Mouse (Mus musculus) brown adipose tissue, adult 24 weeks (tissue): ENCODE measurements around the gene Gm9732. TPM values are rescaled to one million over a fixed set of nuclear protein-coding genes. Genes with fewer than 3 reads are reported as not detected.
"Not testable (repeated sequence)": the region's sequence is repeated elsewhere in the genome, so short reads cannot be mapped to it uniquely, and the experiment has no call there.

Experiments
- H3K27ac ChIP-seq: fragments of 200-500 bp; replicated peaks from 2 replicates; pipeline ENCODE4 v1.5.1; 2012; ENCODE audit warnings: low read depth, mild to moderate bottlenecking, low read length
- H3K4me1 ChIP-seq: fragments of 200-500 bp; 2 replicates; pipeline ENCODE4 v1.6.1; 2012; ENCODE audit warnings: low read length, mixed read lengths; ENCODE audit not compliant: control insufficient read depth, insufficient read depth, insufficient read length
- H3K4me3 ChIP-seq: fragments of 200-500 bp; 2 replicates; pipeline ENCODE4 v1.5.1; 2012; ENCODE audit warnings: low read depth, mild to moderate bottlenecking, low read length, moderate library complexity; ENCODE audit not compliant: insufficient read depth
- polyA plus RNA-seq: library from polyadenylated mRNA; stranded (reverse); fragments of >200 nt; gene quantifications from 2 replicates; pipeline ENCODE4 v1.2.4, GENCODE M21; 2012; ENCODE audit not compliant: missing spikeins, insufficient read depth, insufficient read length

Gm9732 gene
- not detected in 2 replicates for polyA plus RNA-seq

GRCm38 (mm10) chr14:43274986-43275511 lies at the start of gene Gm9732:
Gene Gm9732, plus strand, starts transcription at chr14:43275036.
- H3K4me3 ChIP-seq, H3K27ac ChIP-seq: not testable (repeated sequence)

GRCm38 (mm10) chr14:43235204-43235603 lies 39.6 kb upstream of the Gm9732 start, which contains the start of gene Gm8122:
Gene Gm8122, minus strand, starts transcription at chr14:43235304.
- not testable (repeated sequence) for H3K4me3 ChIP-seq, H3K4me1 ChIP-seq, H3K27ac ChIP-seq

More at GRCm38 (mm10) chr14:43274986-43275511, at the start of gene Gm9732:
- H3K4me1 ChIP-seq = not testable (repeated sequence)

GRCm38 (mm10) chr14:43237769-43238168 lies 37.1 kb upstream of the Gm9732 start:
- H3K4me3 ChIP-seq = not testable (repeated sequence)

GRCm38 (mm10) chr14:43249611-43250170 lies 25.1 kb upstream of the Gm9732 start:
- not testable (repeated sequence) for H3K27ac ChIP-seq, H3K4me1 ChIP-seq, H3K4me3 ChIP-seq

More at GRCm38 (mm10) chr14:43237769-43238168, 37.1 kb upstream of the Gm9732 start:
- H3K27ac ChIP-seq, H3K4me1 ChIP-seq: not testable (repeated sequence)

- H3K27ac ChIP-seq, H3K4me3 ChIP-seq, H3K4me1 ChIP-seq: not testable (repeated sequence)
Measured at GRCm38 (mm10) chr14:43250549-43251253, 24.1 kb upstream of the Gm9732 start.

GRCm38 (mm10) chr14:43256511-43256910 lies 18.3 kb upstream of the Gm9732 start:
- not testable (repeated sequence) for H3K27ac ChIP-seq, H3K4me1 ChIP-seq, H3K4me3 ChIP-seq

- not testable (repeated sequence) for H3K4me3 ChIP-seq, H3K27ac ChIP-seq, H3K4me1 ChIP-seq
Measured at GRCm38 (mm10) chr14:43258349-43258748, 16.5 kb upstream of the Gm9732 start, which contains the start of gene Gm8126. Gene Gm8126, plus strand, starts transcription at chr14:43258649.

GRCm38 (mm10) chr14:43263421-43263820 lies 11.4 kb upstream of the Gm9732 start:
- not testable (repeated sequence) for H3K4me1 ChIP-seq, H3K4me3 ChIP-seq, H3K27ac ChIP-seq

- not testable (repeated sequence) for H3K4me3 ChIP-seq, H3K27ac ChIP-seq, H3K4me1 ChIP-seq
Measured at GRCm38 (mm10) chr14:43268521-43269084, 6.2 kb upstream of the Gm9732 start.

- H3K4me3 ChIP-seq, H3K4me1 ChIP-seq, H3K27ac ChIP-seq: not testable (repeated sequence)
Measured at GRCm38 (mm10) chr14:43269211-43269610, 5.6 kb upstream of the Gm9732 start.

GRCm38 (mm10) chr14:43273161-43273560 lies 1.7 kb upstream of the Gm9732 start:
- H3K4me3 ChIP-seq, H3K4me1 ChIP-seq, H3K27ac ChIP-seq: not testable (repeated sequence)

GRCm38 (mm10) chr14:43275752-43276151 lies 916 bp downstream of the Gm9732 start:
- H3K4me3 ChIP-seq, H3K27ac ChIP-seq, H3K4me1 ChIP-seq: not testable (repeated sequence)

- H3K4me3 ChIP-seq, H3K4me1 ChIP-seq, H3K27ac ChIP-seq: not testable (repeated sequence)
Measured at GRCm38 (mm10) chr14:43277468-43277867, 2.6 kb downstream of the Gm9732 start.

- not testable (repeated sequence) for H3K4me1 ChIP-seq, H3K27ac ChIP-seq, H3K4me3 ChIP-seq
Measured at GRCm38 (mm10) chr14:43278146-43278545, 3.3 kb downstream of the Gm9732 start.

GRCm38 (mm10) chr14:43278681-43279080 lies 3.8 kb downstream of the Gm9732 start:
- H3K4me3 ChIP-seq, H3K27ac ChIP-seq, H3K4me1 ChIP-seq: not testable (repeated sequence)
